Mouse (Mus musculus): Measurements from ENCODE around the gene Ugt2a2.
"Not testable (repeated sequence)": the region's sequence is repeated elsewhere in the genome, so short reads cannot be mapped to it uniquely, and the experiment has no call there.

The Ugt2a2 gene

GRCm38 (mm10) chr5:87482160-87482559 lies at the start of gene Ugt2a2:
Ugt2a2 (minus strand) TSS chr5:87482260.
- DNase-seq (ENCODE audit: low spot score) = no peak

GRCm38 (mm10) chr5:87523561-87523960 lies 41.5 kb upstream of the Ugt2a2 start:
- not testable (repeated sequence) for DNase-seq (ENCODE audit: low spot score)

GRCm38 (mm10) chr5:87505776-87506458 lies 23.9 kb upstream of the Ugt2a2 start:
- DNase-seq (ENCODE audit: low spot score) = no peak

GRCm38 (mm10) chr5:87502687-87503086 lies 20.6 kb upstream of the Ugt2a2 start:
- DNase-seq (ENCODE audit: low spot score) = no peak

GRCm38 (mm10) chr5:87499341-87499740 lies 17.3 kb upstream of the Ugt2a2 start:
- no peak for DNase-seq (ENCODE audit: low spot score)

GRCm38 (mm10) chr5:87498936-87499335 lies 16.9 kb upstream of the Ugt2a2 start:
- no peak for DNase-seq (ENCODE audit: low spot score)

GRCm38 (mm10) chr5:87490771-87491170 lies 8.7 kb upstream of the Ugt2a2 start, which contains the start of gene Ugt2a1:
Ugt2a1 (minus strand) TSS chr5:87490871.
- DNase-seq (ENCODE audit: low spot score) = no peak

DNA sequence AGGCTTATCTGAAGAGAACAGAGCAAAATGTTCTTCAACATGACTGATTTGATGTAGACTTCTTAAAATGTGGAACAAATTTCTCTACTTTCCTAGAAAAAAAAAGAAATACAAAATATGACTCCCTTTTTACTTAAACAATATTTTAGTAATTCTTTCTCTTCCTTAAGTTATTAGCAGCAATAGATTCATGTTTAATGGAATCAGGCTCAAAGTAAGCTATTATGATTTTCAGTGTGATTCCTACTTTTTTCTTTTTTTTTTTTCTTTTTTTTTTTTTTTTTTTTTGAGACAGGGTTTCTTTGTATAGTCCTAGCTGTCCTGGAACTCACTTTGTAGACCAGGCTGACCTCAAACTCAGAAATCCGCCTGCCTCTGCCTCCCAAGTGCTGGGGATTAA lies 4.6 kb upstream of the Ugt2a2 start, which contains the start of gene Gm43638:
TSS of gene Gm43638 (minus strand) at position 101 of the 400 bp plus-strand sequence.
- not testable (repeated sequence) for DNase-seq (ENCODE audit: low spot score)

- no peak for DNase-seq (ENCODE audit: low spot score)
Observed at GRCm38 (mm10) chr5:87458810-87459209, 23.2 kb downstream of the Ugt2a2 start.

- DNase-seq (ENCODE audit: low spot score) = no peak
Observed at GRCm38 (mm10) chr5:87457701-87458100, 24.4 kb downstream of the Ugt2a2 start.

- DNase-seq (ENCODE audit: low spot score) = no peak
Observed at GRCm38 (mm10) chr5:87456216-87456850, 25.7 kb downstream of the Ugt2a2 start.

DNA sequence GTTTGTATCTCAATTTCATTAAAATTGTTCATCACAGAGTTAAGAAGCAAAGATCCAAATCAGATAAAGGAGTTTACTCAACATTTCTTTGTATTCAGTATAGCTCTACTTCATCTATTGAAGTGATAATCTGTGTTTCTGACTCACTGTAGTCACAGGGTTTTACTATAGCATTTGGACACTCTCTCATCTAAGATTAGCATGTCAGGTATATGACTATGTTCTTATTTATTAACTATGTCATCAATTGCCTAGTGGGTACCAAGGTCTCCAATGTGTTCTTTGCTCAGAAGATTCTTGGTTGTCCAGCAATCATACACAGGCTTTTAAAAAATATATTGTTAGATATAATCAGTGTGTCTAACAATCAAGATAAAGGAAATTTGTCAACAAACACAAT lies 26.5 kb downstream of the Ugt2a2 start:
- DNase-seq (ENCODE audit: low spot score) = no peak

- not testable (repeated sequence) for DNase-seq (ENCODE audit: low spot score)
Observed at GRCm38 (mm10) chr5:87452514-87452913, 29.5 kb downstream of the Ugt2a2 start.

DNA sequence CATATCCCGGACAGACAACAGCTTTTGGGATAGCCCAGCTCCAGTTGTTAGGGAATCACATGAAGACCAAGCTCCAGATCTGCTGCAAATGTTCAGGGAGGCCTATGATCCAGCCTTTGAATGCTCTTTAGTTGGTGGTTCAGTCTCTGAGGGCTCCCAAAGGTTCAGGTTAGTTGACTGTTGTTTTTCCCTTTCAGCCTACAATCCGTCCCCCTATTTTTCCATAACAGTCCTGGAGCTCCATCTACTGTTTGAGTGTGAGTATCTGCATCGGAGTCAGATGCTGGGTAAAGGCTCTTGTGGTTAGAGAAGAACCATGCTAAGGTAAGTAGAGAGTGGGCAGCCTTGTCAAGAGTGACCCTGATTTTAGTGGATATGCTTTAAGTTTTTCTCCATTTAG lies 45.8 kb downstream of the Ugt2a2 start:
- DNase-seq (ENCODE audit: low spot score) = no peak

- DNase-seq (ENCODE audit: low spot score) = no peak
Observed at GRCm38 (mm10) chr5:87425676-87426075, 56.4 kb downstream of the Ugt2a2 start.

- not testable (repeated sequence) for DNase-seq (ENCODE audit: low spot score)
Observed at GRCm38 (mm10) chr5:87424041-87424440, 58.0 kb downstream of the Ugt2a2 start, which contains the start of gene Ugt2b38. Ugt2b38 (minus strand) TSS chr5:87424203.
